Comparison of ENCODE assay signal across 15 mouse cellular contexts in the genomic region with DNA sequence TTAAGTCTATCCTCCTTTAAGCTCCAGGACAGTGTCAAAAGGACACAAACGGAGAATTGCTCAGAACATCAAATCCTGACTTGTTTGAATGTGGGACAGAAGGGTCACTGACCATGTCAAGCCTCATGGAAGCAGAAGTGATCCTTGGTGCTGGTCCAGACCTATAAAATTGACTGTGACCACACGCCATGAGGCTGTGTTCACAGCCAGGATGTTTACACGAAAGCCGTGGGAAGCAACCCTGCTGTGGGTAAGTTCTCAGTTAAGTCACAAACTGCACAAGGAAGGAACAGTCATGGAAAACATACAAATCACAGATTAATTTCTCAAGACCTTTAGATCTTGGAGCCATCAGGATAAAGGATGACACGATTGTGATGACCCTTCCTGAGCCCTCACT.
"Had no signal": no experiment of that assay in that cellular context is flagged by ENCODE, and none has a peak within 500 bp of the region (broad histone marks: within the 10 kb centered on the region; RNA-seq: fewer than 3 reads in every experiment).

No protein-coding gene starts in this region.

- H3K36me3 ChIP-seq: intestine, embryonic 15.5 days; limb, embryonic 15.5 days; liver, embryonic 12.5 days; midbrain, embryonic 10.5 days; neural tube, embryonic 12.5 days had no signal

- H3K9ac ChIP-seq: intestine, embryonic 15.5 days; limb, embryonic 15.5 days; liver, embryonic 12.5 days; neural tube, embryonic 12.5 days had no signal

- H3K9me3 ChIP-seq: intestine, embryonic 15.5 days; limb, embryonic 15.5 days; liver, embryonic 12.5 days; midbrain, embryonic 10.5 days; neural tube, embryonic 12.5 days had no signal

- H3K4me2 ChIP-seq: intestine, embryonic 15.5 days; limb, embryonic 15.5 days; liver, embryonic 12.5 days; neural tube, embryonic 12.5 days had no signal

- DNase-seq: kidney, adult 18-20 months; kidney, postnatal 10 days; kidney, postnatal 4 days; midbrain, embryonic 14.5 days; retina, postnatal 1 day; right cerebral cortex, postnatal 4 days; spleen, adult 18-20 months; thymus, adult 18-20 months; thymus, postnatal 14 days had no signal

- H3K4me3 ChIP-seq: intestine, embryonic 15.5 days; left cerebral cortex, adult 2 months; limb, embryonic 15.5 days; liver, embryonic 12.5 days; midbrain, embryonic 10.5 days; neural tube, embryonic 12.5 days had no signal

- H3K27me3 ChIP-seq: intestine, embryonic 15.5 days; limb, embryonic 15.5 days; liver, embryonic 12.5 days; neural tube, embryonic 12.5 days had no signal

- ATAC-seq: intestine, embryonic 15.5 days; liver, embryonic 12.5 days had no signal

- H3K4me1 ChIP-seq: intestine, embryonic 15.5 days; limb, embryonic 15.5 days; midbrain, embryonic 10.5 days; neural tube, embryonic 12.5 days had no signal

- H3K27ac ChIP-seq: intestine, embryonic 15.5 days; left cerebral cortex, adult 2 months; limb, embryonic 15.5 days; liver, embryonic 12.5 days; midbrain, embryonic 10.5 days; neural tube, embryonic 12.5 days had no signal
